Mouse (Mus musculus) layer of hippocampus, postnatal 36 days (tissue): Measurements from ENCODE around the gene Raph1. TPM values are rescaled to one million over a fixed set of nuclear protein-coding genes. Genes with fewer than 3 reads are reported as not detected.

Experiments used
- microRNA-seq, 2 experiments: library from miRNA; unstranded; fragments of <30 nt; microRNA quantifications; one replicate each; pipeline ENCODE4 v1.2.0; 2021
- total RNA-seq, 2 experiments: library from RNA; stranded (reverse); gene quantifications; 2 replicates each; pipeline ENCODE4 v1.2.3; 2021

Gene Raph1
- total RNA-seq, 2 experiments from 2014 or later = 60.6 to 61.1 TPM

Small RNAs within 50 kb of the gene (microRNA-seq; reads per million reads assigned to microRNA genes)
- 0 reads per million in 2 experiments for gene Gm23762

Other genes starting within 250 kb of the Raph1 start
- gene Cyp20a1, start 223.8 kb downstream of the Raph1 start, total RNA-seq = 1 to 10 TPM; 8.5 to 9.5 TPM
- 100 to 1,000 TPM; 350 to 363 TPM for gene Abi2, start 157.5 kb downstream of the Raph1 start, total RNA-seq
- under 1 TPM; 0.07 to 0.10 TPM for gene Cd28, start 149.7 kb upstream of the Raph1 start, total RNA-seq